Mouse (Mus musculus): ENCODE results near the gene Wdr89. TPM values are rescaled to one million over a fixed set of nuclear protein-coding genes. Genes with fewer than 3 reads are reported as not detected.

Gene Wdr89
- polyA plus RNA-seq, 1 experiment from 2014 or later: 8.4 TPM

- WGBS: 89% methylated on average over 4 of the region's 4 CpGs
- H3K4me2 ChIP-seq (replicated peaks): no peak overlapping the region
- peaks cover 20% of the 10 kb centered on the region for H3K4me1 ChIP-seq
- H3K27me3 ChIP-seq: no peaks in the 10 kb centered on the region
- ATAC-seq (ENCODE audit: low FRiP score, low read depth): no peak
- no peak overlapping the region for H3K27ac ChIP-seq (replicated peaks)
- peaks cover 6% of the 10 kb centered on the region for H3K36me3 ChIP-seq
- H3K9ac ChIP-seq (replicated peaks): no peak overlapping the region
- no peaks in the 10 kb centered on the region for H3K9me3 ChIP-seq
- no peak overlapping the region for H3K4me3 ChIP-seq
These were observed 71.6 kb downstream of the Wdr89 start for GRCm38 (mm10) chr12:75597707-75598106.

GRCm38 (mm10) chr12:75596154-75597002, 73.0 kb downstream of the Wdr89 start, which contains the start of gene Ppp2r5e:
Gene Ppp2r5e (minus strand): TSS chr12:75596245.
- Histone ChIP-seq H3K36me3 (peaks cover 14% of the 10 kb centered on the region), H3K27ac (replicated peaks) (peak within 1 kb of the TSS; percentile 98), H3K4me2 (replicated peaks) (peak within 1 kb of the TSS; percentile 88), H3K4me1 (peaks cover 20% of the 10 kb centered on the region), H3K4me3 (peak within 1 kb of the TSS; percentile 100), H3K9me3 (no peaks in the 10 kb centered on the region), H3K27me3 (no peaks in the 10 kb centered on the region), H3K9ac (replicated peaks) (peak within 1 kb of the TSS; percentile 95)
- peak; percentile 99 for ATAC-seq (ENCODE audit: low FRiP score, low read depth)
- WGBS: under 1% methylated on average over 70 of the region's 72 CpGs

- Histone ChIP-seq H3K9me3 (no peaks in the 10 kb centered on the region), H3K36me3 (peaks cover 20% of the 10 kb centered on the region), H3K4me1 (peaks cover 20% of the 10 kb centered on the region), H3K27me3 (no peaks in the 10 kb centered on the region), H3K4me3 (peak overlapping the region; percentile 100), H3K27ac (replicated peaks) (peak overlapping the region; percentile 98), H3K9ac (replicated peaks) (peak overlapping the region; percentile 95), H3K4me2 (replicated peaks) (peak overlapping the region; percentile 88)
- WGBS: under 1% methylated on average over 72 of the region's 97 CpGs
- peak; percentile 13; the same call in 1 of the 2 replicates for ATAC-seq (ENCODE audit: low FRiP score, low read depth)
These were observed 73.8 kb downstream of the Wdr89 start for GRCm38 (mm10) chr12:75595291-75596153.

GRCm38 (mm10) chr12:75594404-75594803, 74.9 kb downstream of the Wdr89 start:
- H3K27ac ChIP-seq (replicated peaks): no peak overlapping the region
- H3K27me3 ChIP-seq: no peaks in the 10 kb centered on the region
- H3K4me3 ChIP-seq: peak overlapping the region; percentile 100
- no peak for ATAC-seq (ENCODE audit: low FRiP score, low read depth)
- WGBS: 48% methylated on average over 5 of the region's 5 CpGs
- peaks cover 30% of the 10 kb centered on the region for H3K36me3 ChIP-seq
- peak overlapping the region; percentile 88 for H3K4me2 ChIP-seq (replicated peaks)
- no peaks in the 10 kb centered on the region for H3K9me3 ChIP-seq
- no peak overlapping the region; the same call in 1 of the 2 replicates for H3K9ac ChIP-seq (replicated peaks)
- H3K4me1 ChIP-seq: peaks cover 20% of the 10 kb centered on the region

GRCm38 (mm10) chr12:75593817-75594216, 75.5 kb downstream of the Wdr89 start:
- peak overlapping the region; percentile 88 for H3K4me2 ChIP-seq (replicated peaks)
- no peak for ATAC-seq (ENCODE audit: low FRiP score, low read depth)
- peak overlapping the region; percentile 100; the same call in 1 of the 2 replicates for H3K4me3 ChIP-seq
- no peak overlapping the region for H3K27ac ChIP-seq (replicated peaks)
- no peaks in the 10 kb centered on the region for H3K9me3 ChIP-seq
- 85% methylated on average over 4 of the region's 4 CpGs for WGBS
- H3K36me3 ChIP-seq: peaks cover 35% of the 10 kb centered on the region
- no peaks in the 10 kb centered on the region for H3K27me3 ChIP-seq
- H3K9ac ChIP-seq (replicated peaks): no peak overlapping the region
- H3K4me1 ChIP-seq: peaks cover 20% of the 10 kb centered on the region

GRCm38 (mm10) chr12:75587501-75587900, 81.8 kb downstream of the Wdr89 start:
- Histone ChIP-seq H3K27ac (replicated peaks) (no peak overlapping the region), H3K9me3 (no peaks in the 10 kb centered on the region), H3K4me1 (no peaks in the 10 kb centered on the region), H3K4me3 (no peak overlapping the region), H3K36me3 (peaks cover 44% of the 10 kb centered on the region), H3K9ac (replicated peaks) (no peak overlapping the region), H3K4me2 (replicated peaks) (no peak overlapping the region), H3K27me3 (no peaks in the 10 kb centered on the region)
- no peak for ATAC-seq (ENCODE audit: low FRiP score, low read depth)

GRCm38 (mm10) chr12:75583776-75584175, 85.6 kb downstream of the Wdr89 start:
- no peak overlapping the region for H3K4me2 ChIP-seq (replicated peaks)
- H3K9me3 ChIP-seq: 0 out of 2 replicates have a peak, but pooled peaks cover 2% of the 10 kb centered on the region
- 0 out of 2 replicates have a peak, but pooled peaks cover 3% of the 10 kb centered on the region for H3K4me1 ChIP-seq
- no peak overlapping the region for H3K4me3 ChIP-seq
- H3K27me3 ChIP-seq: no peaks in the 10 kb centered on the region
- ATAC-seq (ENCODE audit: low FRiP score, low read depth): no peak
- H3K36me3 ChIP-seq: peaks cover 26% of the 10 kb centered on the region
- no peak overlapping the region for H3K27ac ChIP-seq (replicated peaks)
- WGBS: 69% methylated on average over 3 of the region's 3 CpGs
- H3K9ac ChIP-seq (replicated peaks): no peak overlapping the region

Other genes with a start within 250 kb of the Wdr89 start
- gene Ppp2r5e, start 73.3 kb downstream of the Wdr89 start, polyA plus RNA-seq (2016; fragmentation: Nextera tagmentation; extraction: Ambion mirVana): 25.3 and 29.1 TPM in 2 replicates
- 8.5 and 10.6 TPM in 2 replicates for gene Sgpp1, start 66.2 kb upstream of the Wdr89 start, polyA plus RNA-seq (2016; fragmentation: Nextera tagmentation; extraction: Ambion mirVana)
- 109 and 116 TPM in 2 replicates for gene Syne2, start 148.6 kb upstream of the Wdr89 start, polyA plus RNA-seq (2016; fragmentation: Nextera tagmentation; extraction: Ambion mirVana)

Measured in midbrain, embryonic 12.5 days (tissue).